Mouse (Mus musculus): ENCODE measurements at regions not wholly inside any gene's neighbourhood (a gene's known extent, or its start where the extent isn't known, plus 50 kb on each side); places are given as distances from the start of the nearest gene placed in this dataset.
A peak's percentile ranks its signal among the peaks of the same experiment; 100 is the strongest.
"Not testable (repeated sequence)": the region's sequence is repeated elsewhere in the genome, so short reads cannot be mapped to it uniquely, and the experiment has no call there.

GRCm38 (mm10) chr4:67378632-67379031 is 551.2 kb downstream of the Tlr4 start:
- no peak for DNase-seq (ENCODE audit: low spot score in 2 of 2)

- no peak for DNase-seq (ENCODE audit: low spot score in 2 of 2)
These were observed 560.5 kb downstream of the Tlr4 start for GRCm38 (mm10) chr4:67387834-67388233.

- no peak for DNase-seq (ENCODE audit: low spot score in 2 of 2)
These were observed 575.6 kb downstream of the Tlr4 start for GRCm38 (mm10) chr4:67402977-67403376.

GRCm38 (mm10) chr4:67424064-67424463 is 596.7 kb downstream of the Tlr4 start:
- no peak for DNase-seq (ENCODE audit: low spot score in 2 of 2)

- no peak for DNase-seq (ENCODE audit: low spot score in 2 of 2)
These were observed 598.3 kb downstream of the Tlr4 start for GRCm38 (mm10) chr4:67425712-67426111.

- no peak for DNase-seq (ENCODE audit: low spot score in 2 of 2)
These were observed 620.5 kb downstream of the Tlr4 start for GRCm38 (mm10) chr4:67447835-67448234.

- DNase-seq (ENCODE audit: low spot score in 2 of 2): not testable (repeated sequence)
These were observed 632.5 kb downstream of the Tlr4 start for GRCm38 (mm10) chr4:67459871-67460270.

GRCm38 (mm10) chr4:67473034-67473433 is 645.6 kb downstream of the Tlr4 start:
- DNase-seq (ENCODE audit: low spot score in 2 of 2): no peak

GRCm38 (mm10) chr4:67477264-67477845 is 650.0 kb downstream of the Tlr4 start:
- peak; percentile 10 to 15 for DNase-seq (ENCODE audit: low spot score in 2 of 2)

- no peak for DNase-seq (ENCODE audit: low spot score in 2 of 2)
These were observed 650.7 kb downstream of the Tlr4 start for GRCm38 (mm10) chr4:67478081-67478480.

- no peak for DNase-seq (ENCODE audit: low spot score in 2 of 2)
These were observed 694.9 kb downstream of the Tlr4 start for GRCm38 (mm10) chr4:67522235-67522634.

GRCm38 (mm10) chr4:67523158-67523557 is 695.8 kb downstream of the Tlr4 start:
- no peak for DNase-seq (ENCODE audit: low spot score in 2 of 2)

GRCm38 (mm10) chr4:67529586-67529985 is 702.2 kb downstream of the Tlr4 start:
- no peak for DNase-seq (ENCODE audit: low spot score in 2 of 2)

GRCm38 (mm10) chr4:67539466-67539865 is 712.1 kb downstream of the Tlr4 start:
- DNase-seq (ENCODE audit: low spot score in 2 of 2): no peak

- no peak for DNase-seq (ENCODE audit: low spot score in 2 of 2)
These were observed 718.6 kb downstream of the Tlr4 start for GRCm38 (mm10) chr4:67546013-67546412.

- no peak for DNase-seq (ENCODE audit: low spot score in 2 of 2)
These were observed 720.6 kb downstream of the Tlr4 start for GRCm38 (mm10) chr4:67547957-67548356.

GRCm38 (mm10) chr4:67553511-67553910 is 726.1 kb downstream of the Tlr4 start:
- no peak for DNase-seq (ENCODE audit: low spot score in 2 of 2)

GRCm38 (mm10) chr4:67574816-67575215 is 747.4 kb downstream of the Tlr4 start:
- DNase-seq (ENCODE audit: low spot score in 2 of 2): no peak

- DNase-seq (ENCODE audit: low spot score in 2 of 2): no peak
These were observed 762.1 kb downstream of the Tlr4 start for GRCm38 (mm10) chr4:67589501-67589900.

- no peak for DNase-seq (ENCODE audit: low spot score in 2 of 2)
These were observed 762.8 kb downstream of the Tlr4 start for GRCm38 (mm10) chr4:67589976-67590727.

- DNase-seq (ENCODE audit: low spot score in 2 of 2): no peak
These were observed 779.8 kb downstream of the Tlr4 start for GRCm38 (mm10) chr4:67607166-67607565.

GRCm38 (mm10) chr4:67614486-67615067 is 787.2 kb downstream of the Tlr4 start:
- DNase-seq (ENCODE audit: low spot score in 2 of 2): no peak

GRCm38 (mm10) chr4:67626641-67627040 is 799.3 kb downstream of the Tlr4 start:
- DNase-seq (ENCODE audit: low spot score in 2 of 2): no peak

Data from frontal cortex, postnatal 25 days (tissue).